Mouse (Mus musculus) midbrain, embryonic 16.5 days (tissue): ENCODE results near the gene Dnah7a. TPM values are rescaled to one million over a fixed set of nuclear protein-coding genes. Genes with fewer than 3 reads are reported as not detected.
A peak's percentile ranks its signal among the peaks of the same experiment; 100 is the strongest.
"Not testable (repeated sequence)": the region's sequence is repeated elsewhere in the genome, so short reads cannot be mapped to it uniquely, and the experiment has no call there.

Experiments
- ATAC-seq: fragments of 200-750 bp; cut with Nextera tagmentation; 2 replicates; pipeline ENCODE4 v1.8.0; 2017; ENCODE audit warnings: moderate TSS enrichment
- H3K27ac ChIP-seq: fragments of 300-500 bp; sonication (generic); 2 replicates; pipeline ENCODE4 v1.5.1; 2014; ENCODE audit warnings: mild to moderate bottlenecking, low read length, mixed read lengths
- H3K27me3 ChIP-seq: fragments of 300-500 bp; sonication (generic); 2 replicates; pipeline ENCODE4 v1.6.1; 2014; ENCODE audit warnings: low read depth, low read length, mixed read lengths; ENCODE audit not compliant: control insufficient read depth, insufficient read depth
- H3K36me3 ChIP-seq: fragments of 300-500 bp; sonication (generic); 2 replicates; pipeline ENCODE4 v1.6.1; 2014; ENCODE audit warnings: mild to moderate bottlenecking, low read length, moderate library complexity, mixed read lengths; ENCODE audit not compliant: control insufficient read depth, insufficient read depth
- H3K4me1 ChIP-seq: fragments of 300-500 bp; sonication (generic); 2 replicates; pipeline ENCODE4 v1.6.1; 2014; ENCODE audit warnings: mild to moderate bottlenecking, low read length, mixed read lengths; ENCODE audit not compliant: control insufficient read depth, insufficient read depth
- H3K4me2 ChIP-seq: fragments of 300-500 bp; sonication (generic); 2 replicates; pipeline ENCODE4 v1.6.1; 2014; ENCODE audit warnings: mild to moderate bottlenecking, low read length, mixed read lengths
- H3K4me3 ChIP-seq: fragments of 300-500 bp; sonication (generic); 2 replicates; pipeline ENCODE4 v1.5.1; 2014; ENCODE audit warnings: low read depth, mild to moderate bottlenecking, low read length, moderate library complexity, mixed read lengths
- H3K9ac ChIP-seq: fragments of 300-500 bp; sonication (generic); 2 replicates; pipeline ENCODE4 v1.6.1; 2014; ENCODE audit warnings: low read depth, low read length, mixed read lengths
- H3K9me3 ChIP-seq: fragments of 300-500 bp; sonication (generic); replicated peaks from 2 replicates; pipeline ENCODE4 v1.6.1; 2014; ENCODE audit warnings: mild to moderate bottlenecking, low read length, mixed read lengths; ENCODE audit not compliant: control insufficient read depth, poor library complexity, severe bottlenecking
- WGBS: fragments of 180-500 bp; shearing (Covaris S2); extraction: QIAGEN DNeasy Blood & Tissue Kit; methylation state at CpG from one replicate; pipeline ENCODE4 v1.1.7; 2014; 5-methylcytosine and 5-hydroxymethylcytosine counted together
- microRNA-seq: library from miRNA; unstranded; fragments of <30 nt; microRNA quantifications from one replicate; pipeline ENCODE4, GENCODE M21; 2017
- polyA plus RNA-seq: library from polyadenylated mRNA; unstranded; fragments of >200 nt; fragmentation: Nextera tagmentation; extraction: Ambion mirVana; gene quantifications from 2 replicates; pipeline ENCODE4 v1.2.1, GENCODE M21; 2015

The Dnah7a gene
- polyA plus RNA-seq, 1 experiment from 2014 or later: 11.5 TPM

- no peak for ATAC-seq
- H3K27ac ChIP-seq: no peak overlapping the region
- H3K9ac ChIP-seq: no peak overlapping the region
- no peaks in the 10 kb centered on the region for H3K4me1 ChIP-seq
- no peaks in the 10 kb centered on the region for H3K9me3 ChIP-seq
- no peaks in the 10 kb centered on the region for H3K27me3 ChIP-seq
- H3K4me2 ChIP-seq: no peak overlapping the region
- 66% methylated on average over 3 of the region's 3 CpGs for whole genome bisulfite sequencing
- H3K36me3 ChIP-seq: no peaks in the 10 kb centered on the region
- H3K4me3 ChIP-seq: no peak overlapping the region
Measured at GRCm38 (mm10) chr1:53377731-53378130, 328.9 kb downstream of the Dnah7a start.

- not testable (repeated sequence) for H3K9ac ChIP-seq, H3K9me3 ChIP-seq, H3K27me3 ChIP-seq, H3K36me3 ChIP-seq, H3K27ac ChIP-seq, H3K4me2 ChIP-seq, ATAC-seq, H3K4me3 ChIP-seq, H3K4me1 ChIP-seq
- WGBS: 80% methylated on average over 2 of the region's 2 CpGs
Measured at GRCm38 (mm10) chr1:53375965-53376364, 330.6 kb downstream of the Dnah7a start.

- Histone ChIP-seq H3K36me3 (no peaks in the 10 kb centered on the region), H3K4me2 (no peak overlapping the region), H3K4me3 (no peak overlapping the region), H3K27me3 (no peaks in the 10 kb centered on the region), H3K4me1 (no peaks in the 10 kb centered on the region), H3K9ac (no peak overlapping the region), H3K9me3 (no peaks in the 10 kb centered on the region), H3K27ac (no peak overlapping the region)
- no peak for ATAC-seq
Measured at GRCm38 (mm10) chr1:53358988-53359387, 347.6 kb downstream of the Dnah7a start.

DNA sequence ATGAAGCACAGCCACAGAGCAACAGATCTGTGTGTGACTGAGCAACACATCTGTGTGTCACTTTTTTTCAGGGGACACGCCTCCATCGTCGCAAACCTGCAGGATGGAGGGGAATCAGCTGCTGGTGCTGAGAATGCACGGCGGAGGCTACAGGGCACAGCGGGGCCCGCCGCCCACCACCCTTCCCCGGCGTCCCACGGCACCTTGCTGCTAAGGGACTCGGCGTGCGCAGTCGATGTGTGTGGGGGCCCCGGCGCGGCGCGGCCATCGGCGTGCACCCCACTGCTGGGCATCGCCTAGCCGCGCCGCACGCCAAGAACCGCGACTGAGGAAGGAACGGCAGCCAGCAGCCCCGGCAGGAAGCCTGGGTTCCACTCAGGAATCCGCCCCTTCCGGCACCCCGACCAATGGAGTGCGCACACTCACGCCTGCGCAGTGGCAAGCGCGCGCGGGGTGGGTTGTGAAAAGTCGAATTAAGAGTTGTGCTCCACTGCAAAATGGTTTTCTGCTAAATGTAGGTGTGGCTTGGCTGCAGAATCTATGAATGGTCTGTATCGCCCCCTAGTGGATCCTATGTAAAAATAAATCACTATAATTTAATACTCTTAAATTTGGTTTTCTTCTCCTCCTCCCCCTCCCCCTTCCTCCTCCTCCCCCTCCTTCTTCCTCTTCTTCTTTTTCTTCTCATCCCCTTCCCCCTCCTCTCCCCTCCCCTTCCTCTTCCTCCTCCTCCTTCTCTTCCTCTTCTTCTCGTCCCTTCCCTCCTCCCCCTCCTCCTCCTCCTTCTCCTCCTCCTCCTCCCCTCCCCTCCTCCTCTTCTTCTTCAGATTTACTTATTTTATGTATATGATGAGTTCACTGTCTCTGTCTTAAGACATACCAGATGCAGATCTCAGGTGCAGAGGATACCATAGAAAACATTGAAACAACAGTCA is 354.0 kb downstream of the Dnah7a start, which contains the start of the genes Asdurf, Gm28551 and Asnsd1:
Gene Asdurf (minus strand): TSS at position 293 of the 935 bp plus-strand sequence.
Gene Gm28551 (minus strand): TSS at position 341 of the 935 bp plus-strand sequence.
Gene Asnsd1 (minus strand): TSS at position 426 of the 935 bp plus-strand sequence.
- Histone ChIP-seq H3K4me3 (peak within 1 kb of the TSS; percentile 88), H3K36me3 (peaks cover 12% of the 10 kb centered on the region), H3K4me2 (peak within 1 kb of the TSS; percentile 59), H3K9me3 (no peaks in the 10 kb centered on the region), H3K27ac (peak within 1 kb of the TSS; percentile 90), H3K9ac (peak within 1 kb of the TSS; percentile 98), H3K4me1 (peaks cover 7% of the 10 kb centered on the region), H3K27me3 (no peaks in the 10 kb centered on the region)
- under 1% methylated on average over 44 of the region's 44 CpGs for WGBS
- peak; percentile 100 for ATAC-seq

Small RNAs within 50 kb of the gene (microRNA-seq; reads per million reads assigned to microRNA genes)
- not detected for gene Gm25240

Other genes starting within 250 kb of the Dnah7a start
- 3.4 and 5.1 TPM in 2 replicates for gene Stk17b, start 78.4 kb upstream of the Dnah7a start, polyA plus RNA-seq